Mouse (Mus musculus) stomach, postnatal 0 days (tissue): ENCODE results near the gene Six5. TPM values are rescaled to one million over a fixed set of nuclear protein-coding genes. Genes with fewer than 3 reads are reported as not detected.

Experiments
- ATAC-seq: fragments of 200-750 bp; cut with Nextera tagmentation; 2 replicates; pipeline ENCODE4 v1.8.0; 2017; ENCODE audit not compliant: low FRiP score, low TSS enrichment
- DNase-seq: peaks from one replicate; pipeline ENCODE4 v3.0.0-alpha.2; 2016; ENCODE audit warnings: low spot score
- H3K27ac ChIP-seq: fragments of 300-500 bp; sonication (generic); replicated peaks from 2 replicates; pipeline ENCODE4 v1.5.1; 2014; ENCODE audit warnings: mild to moderate bottlenecking, control low read depth
- H3K27me3 ChIP-seq: fragments of 300-500 bp; sonication (generic); 2 replicates; pipeline ENCODE4 v1.6.1; 2014; ENCODE audit warnings: low read length; ENCODE audit not compliant: control insufficient read depth, insufficient read depth
- H3K36me3 ChIP-seq: fragments of 300-500 bp; sonication (generic); 2 replicates; pipeline ENCODE4 v1.6.1; 2014; ENCODE audit warnings: low read length, mixed read lengths; ENCODE audit not compliant: control insufficient read depth, insufficient read depth
- H3K4me1 ChIP-seq: fragments of 300-500 bp; sonication (generic); replicated peaks from 2 replicates; pipeline ENCODE4 v1.6.1; 2014; ENCODE audit warnings: antibody characterized with exemption; ENCODE audit not compliant: control insufficient read depth, insufficient read depth
- H3K4me2 ChIP-seq: fragments of 300-500 bp; sonication (generic); replicated peaks from 2 replicates; pipeline ENCODE4 v1.6.1; 2014; ENCODE audit warnings: low read depth, mild to moderate bottlenecking, control low read depth, moderate library complexity
- H3K4me3 ChIP-seq: fragments of 300-500 bp; sonication (generic); 2 replicates; pipeline ENCODE4 v1.5.1; 2014; ENCODE audit warnings: low read depth, low read length, control low read depth
- H3K9ac ChIP-seq: fragments of 300-500 bp; sonication (generic); 2 replicates; pipeline ENCODE4 v1.6.1; 2014; ENCODE audit warnings: mild to moderate bottlenecking, low read length, control low read depth, mixed read lengths
- H3K9me3 ChIP-seq: fragments of 300-500 bp; sonication (generic); 2 replicates; pipeline ENCODE4 v1.6.1; 2016; ENCODE audit warnings: low read length; ENCODE audit not compliant: control insufficient read depth
- CTCF ChIP-seq: IDR thresholded peaks from 2 replicates; pipeline ENCODE4 v1.5.1; 2016; ENCODE audit warnings: antibody characterized with exemption, low read depth, mild to moderate bottlenecking, moderate library complexity
- EP300 ChIP-seq: optimal IDR thresholded peaks from 2 replicates; pipeline ENCODE3; 2016; ENCODE audit warnings: antibody characterized with exemption
- WGBS: fragments of 180-500 bp; shearing (Covaris S2); extraction: QIAGEN DNeasy Blood & Tissue Kit; methylation state at CpG from one replicate; pipeline ENCODE4 v1.1.7; 2014; 5-methylcytosine and 5-hydroxymethylcytosine counted together
- polyA plus RNA-seq: library from polyadenylated mRNA; unstranded; fragments of >200 nt; fragmentation: Nextera tagmentation; extraction: Ambion mirVana; gene quantifications from 2 replicates; pipeline ENCODE4 v1.2.1, GENCODE M21; 2015

The Six5 gene
- polyA plus RNA-seq, 1 experiment from 2014 or later: 6.1 TPM

GRCm38 (mm10) chr7:19084277-19084771 lies 10.1 kb upstream of the Six5 start:
- peak overlapping the region; percentile 65 for H3K9ac ChIP-seq
- 26% methylated on average over 6 of the region's 6 CpGs for WGBS

GRCm38 (mm10) chr7:19084921-19085473 lies 9.4 kb upstream of the Six5 start:
- peak overlapping the region; percentile 65 for H3K9ac ChIP-seq
- H3K4me1 ChIP-seq: peaks cover 15% of the 10 kb centered on the region
- H3K4me2 ChIP-seq: peak overlapping the region; percentile 69
- no peaks in the 10 kb centered on the region for H3K9me3 ChIP-seq
- WGBS: 22% methylated on average over 9 of the region's 9 CpGs
- H3K27ac ChIP-seq: peak overlapping the region; percentile 83
- peak overlapping the region; percentile 54 for H3K4me3 ChIP-seq
- no peak for TF ChIP-seq CTCF
- no peak for TF ChIP-seq EP300
- no peak for DNase-seq
- peaks cover 23% of the 10 kb centered on the region for H3K36me3 ChIP-seq
- peak; percentile 27; the same call in 1 of the 2 replicates for ATAC-seq
- no peaks in the 10 kb centered on the region for H3K27me3 ChIP-seq

More at GRCm38 (mm10) chr7:19084277-19084771, 10.1 kb upstream of the Six5 start:
- peaks cover 15% of the 10 kb centered on the region for H3K4me1 ChIP-seq
- peak overlapping the region; percentile 69 for H3K4me2 ChIP-seq
- ATAC-seq (0 out of 2 replicates have a peak, but pooled peaks have one; percentile 15), DNase-seq (peak; percentile 54)
- TF ChIP-seq EP300 (no peak), CTCF (no peak)
- peak overlapping the region; percentile 54 for H3K4me3 ChIP-seq
- no peaks in the 10 kb centered on the region for H3K9me3 ChIP-seq
- peaks cover 23% of the 10 kb centered on the region for H3K36me3 ChIP-seq
- peak overlapping the region; percentile 83 for H3K27ac ChIP-seq
- no peaks in the 10 kb centered on the region for H3K27me3 ChIP-seq

- DNase-seq (no peak), ATAC-seq (no peak)
- WGBS: 9% methylated on average over 6 of the region's 6 CpGs
- Histone ChIP-seq H3K27me3 (no peaks in the 10 kb centered on the region), H3K27ac (peak overlapping the region; percentile 83), H3K4me2 (peak overlapping the region; percentile 69), H3K9me3 (no peaks in the 10 kb centered on the region), H3K4me1 (peaks cover 15% of the 10 kb centered on the region), H3K36me3 (peaks cover 18% of the 10 kb centered on the region), H3K4me3 (peak overlapping the region; percentile 54), H3K9ac (peak overlapping the region; percentile 65)
- no peak for TF ChIP-seq EP300
- TF ChIP-seq CTCF: no peak
These were observed 8.9 kb upstream of the Six5 start for GRCm38 (mm10) chr7:19085495-19085894.

- H3K36me3 ChIP-seq: peaks cover 16% of the 10 kb centered on the region
- peaks cover 15% of the 10 kb centered on the region for H3K4me1 ChIP-seq
- peak overlapping the region; percentile 54 for H3K4me3 ChIP-seq
- H3K4me2 ChIP-seq: peak overlapping the region; percentile 69
- H3K9ac ChIP-seq: peak overlapping the region; percentile 65; the same call in 1 of the 2 replicates
- peak overlapping the region; percentile 83; the same call in 1 of the 2 replicates for H3K27ac ChIP-seq
- peak; percentile 77 for DNase-seq
- no peaks in the 10 kb centered on the region for H3K27me3 ChIP-seq
- no peaks in the 10 kb centered on the region for H3K9me3 ChIP-seq
- WGBS: 10% methylated on average over 14 of the region's 14 CpGs
- peak; percentile 15; the same call in 1 of the 2 replicates for ATAC-seq
- no peak for TF ChIP-seq EP300
- TF ChIP-seq CTCF: no peak
These were observed 8.4 kb upstream of the Six5 start for GRCm38 (mm10) chr7:19086042-19086441.

GRCm38 (mm10) chr7:19086760-19087159 lies 7.6 kb upstream of the Six5 start:
- Histone ChIP-seq H3K36me3 (peaks cover 14% of the 10 kb centered on the region; the same call in 1 of the 2 replicates), H3K4me1 (peaks cover 15% of the 10 kb centered on the region), H3K27me3 (no peaks in the 10 kb centered on the region), H3K9me3 (no peaks in the 10 kb centered on the region), H3K4me2 (peak overlapping the region; percentile 69; the same call in 1 of the 2 replicates), H3K27ac (no peak overlapping the region), H3K9ac (no peak overlapping the region), H3K4me3 (no peak overlapping the region)
- TF ChIP-seq EP300: no peak
- TF ChIP-seq CTCF: no peak
- DNase-seq (no peak), ATAC-seq (no peak)
- 68% methylated on average over 18 of the region's 18 CpGs for WGBS

- Histone ChIP-seq H3K27ac (no peak overlapping the region), H3K4me1 (peaks cover 6% of the 10 kb centered on the region; the same call in 1 of the 2 replicates), H3K4me3 (no peak overlapping the region), H3K9me3 (no peaks in the 10 kb centered on the region), H3K4me2 (no peak overlapping the region), H3K9ac (no peak overlapping the region), H3K27me3 (no peaks in the 10 kb centered on the region), H3K36me3 (peaks cover 12% of the 10 kb centered on the region; the same call in 1 of the 2 replicates)
- no peak for ATAC-seq
- 44% methylated on average over 10 of the region's 10 CpGs for WGBS
- TF ChIP-seq CTCF (peak; percentile 86), EP300 (no peak)
- peak; percentile 71 for DNase-seq
These were observed 5.6 kb upstream of the Six5 start for GRCm38 (mm10) chr7:19088813-19089212.
